Mouse (Mus musculus): ENCODE data around the gene Zfp661. TPM values are rescaled to one million over a fixed set of nuclear protein-coding genes. Genes with fewer than 3 reads are reported as not detected.

Gene Zfp661
- polyA plus RNA-seq (2012; ENCODE audit: insufficient read depth, insufficient read length, low replicate concordance, missing spikeins): not detected in 2 replicates

GRCm38 (mm10) chr2:127586694-127587513, at the start of gene Zfp661, which contains the start of gene Mrps5:
Gene Zfp661 (minus strand): TSS chr2:127587094.
Gene Mrps5 (plus strand): TSS chr2:127587222.
- H3K4me1 ChIP-seq (ENCODE audit: control insufficient read depth, insufficient read depth, low read length): peaks cover 3% of the 10 kb centered on the region
- peak within 1 kb of the TSS; percentile 95 for H3K27ac ChIP-seq (ENCODE audit: insufficient read depth, low read depth, low read length)
- H3K4me3 ChIP-seq (ENCODE audit: insufficient read depth, low read depth, low read length): peak within 1 kb of the TSS; percentile 60
- TF ChIP-seq POLR2A (IDR thresholded peaks at IDR 0.05; ENCODE audit: insufficient read depth, low read depth, low read length): peak; percentile 29; the same call in 1 of the 2 replicates
- TF ChIP-seq CTCF (IDR thresholded peaks at IDR 0.05; ENCODE audit: insufficient read depth, low read depth, low read length): no peak
- 3% methylated on average over 39 of the region's 39 CpGs for WGBS

- WGBS: 79% methylated on average over 6 of the region's 6 CpGs
- Histone ChIP-seq H3K27ac (ENCODE audit: insufficient read depth, low read depth, low read length) (no peak overlapping the region), H3K4me3 (ENCODE audit: insufficient read depth, low read depth, low read length) (no peak overlapping the region), H3K4me1 (ENCODE audit: control insufficient read depth, insufficient read depth, low read length) (no peaks in the 10 kb centered on the region)
- TF ChIP-seq CTCF (IDR thresholded peaks at IDR 0.05; ENCODE audit: insufficient read depth, low read depth, low read length) (no peak), POLR2A (IDR thresholded peaks at IDR 0.05; ENCODE audit: insufficient read depth, low read depth, low read length) (no peak)
Observed at GRCm38 (mm10) chr2:127635581-127635980, 48.7 kb upstream of the Zfp661 start.

GRCm38 (mm10) chr2:127632601-127633000, 45.7 kb upstream of the Zfp661 start:
- no peak overlapping the region for H3K27ac ChIP-seq (ENCODE audit: insufficient read depth, low read depth, low read length)
- TF ChIP-seq CTCF (IDR thresholded peaks at IDR 0.05; ENCODE audit: insufficient read depth, low read depth, low read length): no peak
- no peak for TF ChIP-seq POLR2A (IDR thresholded peaks at IDR 0.05; ENCODE audit: insufficient read depth, low read depth, low read length)
- 66% methylated on average over 2 of the region's 2 CpGs for WGBS

GRCm38 (mm10) chr2:127627990-127628570, 41.2 kb upstream of the Zfp661 start:
- no peaks in the 10 kb centered on the region for H3K4me1 ChIP-seq (ENCODE audit: control insufficient read depth, insufficient read depth, low read length)
- no peak for TF ChIP-seq POLR2A (IDR thresholded peaks at IDR 0.05; ENCODE audit: insufficient read depth, low read depth, low read length)
- TF ChIP-seq CTCF (IDR thresholded peaks at IDR 0.05; ENCODE audit: insufficient read depth, low read depth, low read length): no peak
- no peak overlapping the region for H3K27ac ChIP-seq (ENCODE audit: insufficient read depth, low read depth, low read length)
- WGBS: 38% methylated on average over 6 of the region's 6 CpGs
- no peak overlapping the region for H3K4me3 ChIP-seq (ENCODE audit: insufficient read depth, low read depth, low read length)

More at GRCm38 (mm10) chr2:127632601-127633000, 45.7 kb upstream of the Zfp661 start:
- no peak overlapping the region for H3K4me3 ChIP-seq (ENCODE audit: insufficient read depth, low read depth, low read length)
- no peaks in the 10 kb centered on the region for H3K4me1 ChIP-seq (ENCODE audit: control insufficient read depth, insufficient read depth, low read length)

GRCm38 (mm10) chr2:127627354-127627753, 40.5 kb upstream of the Zfp661 start:
- no peak for TF ChIP-seq POLR2A (IDR thresholded peaks at IDR 0.05; ENCODE audit: insufficient read depth, low read depth, low read length)
- TF ChIP-seq CTCF (IDR thresholded peaks at IDR 0.05; ENCODE audit: insufficient read depth, low read depth, low read length): no peak
- Histone ChIP-seq H3K4me3 (ENCODE audit: insufficient read depth, low read depth, low read length) (no peak overlapping the region), H3K27ac (ENCODE audit: insufficient read depth, low read depth, low read length) (no peak overlapping the region), H3K4me1 (ENCODE audit: control insufficient read depth, insufficient read depth, low read length) (no peaks in the 10 kb centered on the region)
- WGBS: 48% methylated on average over 6 of the region's 6 CpGs

- 78% methylated on average over 5 of the region's 5 CpGs for WGBS
- Histone ChIP-seq H3K4me1 (ENCODE audit: control insufficient read depth, insufficient read depth, low read length) (no peaks in the 10 kb centered on the region), H3K27ac (ENCODE audit: insufficient read depth, low read depth, low read length) (no peak overlapping the region), H3K4me3 (ENCODE audit: insufficient read depth, low read depth, low read length) (no peak overlapping the region)
- TF ChIP-seq CTCF (IDR thresholded peaks at IDR 0.05; ENCODE audit: insufficient read depth, low read depth, low read length) (no peak), POLR2A (IDR thresholded peaks at IDR 0.05; ENCODE audit: insufficient read depth, low read depth, low read length) (no peak)
Observed at GRCm38 (mm10) chr2:127625659-127626058, 38.8 kb upstream of the Zfp661 start.

- TF ChIP-seq CTCF (IDR thresholded peaks at IDR 0.05; ENCODE audit: insufficient read depth, low read depth, low read length): no peak
- 95% methylated on average over 2 of the region's 2 CpGs for whole genome bisulfite sequencing
- H3K27ac ChIP-seq (ENCODE audit: insufficient read depth, low read depth, low read length): no peak overlapping the region
- H3K4me1 ChIP-seq (ENCODE audit: control insufficient read depth, insufficient read depth, low read length): no peaks in the 10 kb centered on the region
- H3K4me3 ChIP-seq (ENCODE audit: insufficient read depth, low read depth, low read length): no peak overlapping the region
Observed at GRCm38 (mm10) chr2:127624786-127625185, 37.9 kb upstream of the Zfp661 start.

- no peak overlapping the region for H3K4me3 ChIP-seq (ENCODE audit: insufficient read depth, low read depth, low read length)
Observed at GRCm38 (mm10) chr2:127622065-127622464, 35.2 kb upstream of the Zfp661 start.

GRCm38 (mm10) chr2:127619311-127619710, 32.4 kb upstream of the Zfp661 start:
- 77% methylated on average over 3 of the region's 3 CpGs for WGBS
- TF ChIP-seq POLR2A (IDR thresholded peaks at IDR 0.05; ENCODE audit: insufficient read depth, low read depth, low read length): no peak
- no peak for TF ChIP-seq CTCF (IDR thresholded peaks at IDR 0.05; ENCODE audit: insufficient read depth, low read depth, low read length)
- no peak overlapping the region for H3K4me3 ChIP-seq (ENCODE audit: insufficient read depth, low read depth, low read length)
- H3K4me1 ChIP-seq (ENCODE audit: control insufficient read depth, insufficient read depth, low read length): no peaks in the 10 kb centered on the region
- no peak overlapping the region for H3K27ac ChIP-seq (ENCODE audit: insufficient read depth, low read depth, low read length)

More at GRCm38 (mm10) chr2:127622065-127622464, 35.2 kb upstream of the Zfp661 start:
- no peak overlapping the region for H3K27ac ChIP-seq (ENCODE audit: insufficient read depth, low read depth, low read length)
- H3K4me1 ChIP-seq (ENCODE audit: control insufficient read depth, insufficient read depth, low read length): no peaks in the 10 kb centered on the region
- TF ChIP-seq POLR2A (IDR thresholded peaks at IDR 0.05; ENCODE audit: insufficient read depth, low read depth, low read length): no peak
- no peak for TF ChIP-seq CTCF (IDR thresholded peaks at IDR 0.05; ENCODE audit: insufficient read depth, low read depth, low read length)
- 27% methylated on average over 3 of the region's 3 CpGs for WGBS
